Mouse (Mus musculus): ENCODE measurements around the gene Sdc1. TPM values are rescaled to one million over a fixed set of nuclear protein-coding genes. Genes with fewer than 3 reads are reported as not detected.
A peak's percentile ranks its signal among the peaks of the same experiment; 100 is the strongest.

The Sdc1 gene
- polyA plus RNA-seq (2012; fragmentation: generic; extraction: Trizol), result 156 TPM

DNA sequence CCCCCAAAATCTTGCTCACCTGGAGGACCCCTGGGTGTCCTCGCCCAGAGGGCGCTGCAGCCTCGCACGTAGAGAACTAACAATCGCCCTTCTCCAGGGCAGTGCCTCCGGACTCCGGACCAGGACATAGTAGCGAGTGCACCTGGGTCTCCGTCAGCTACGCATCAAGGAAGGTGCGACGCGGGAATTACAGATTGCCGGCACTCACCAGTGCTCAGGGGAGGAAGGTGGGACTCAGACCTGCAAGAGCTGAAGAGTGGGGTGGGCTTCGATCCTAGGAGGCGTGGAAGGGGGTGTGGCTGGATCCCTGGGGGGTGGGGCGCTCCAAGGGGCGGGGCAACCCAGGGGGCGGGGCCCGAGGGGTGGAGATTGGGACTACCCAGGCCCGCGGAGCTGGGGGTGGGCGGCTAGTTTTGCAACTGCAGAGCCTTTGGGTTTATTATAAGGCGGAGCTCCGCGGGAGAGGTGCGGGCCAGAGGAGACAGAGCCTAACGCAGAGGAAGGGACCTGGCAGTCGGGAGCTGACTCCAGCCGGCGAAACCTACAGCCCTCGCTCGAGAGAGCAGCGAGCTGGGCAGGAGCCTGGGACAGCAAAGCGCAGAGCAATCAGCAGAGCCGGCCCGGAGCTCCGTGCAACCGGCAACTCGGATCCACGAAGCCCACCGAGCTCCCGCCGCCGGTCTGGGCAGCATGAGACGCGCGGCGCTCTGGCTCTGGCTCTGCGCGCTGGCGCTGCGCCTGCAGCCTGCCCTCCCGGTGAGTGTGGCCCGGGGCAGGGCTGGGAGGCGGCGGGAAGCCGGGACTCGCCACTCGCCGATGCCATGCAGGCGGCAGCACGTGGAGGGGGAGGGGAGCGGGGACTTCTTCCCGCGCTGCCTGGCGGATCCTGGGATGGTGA is at the start of gene Sdc1:
Sdc1 (plus strand) TSS at position 378 of the 898 bp plus-strand sequence.
- Histone ChIP-seq H3ac (ENCODE audit: control insufficient read depth, insufficient read length) (peak within 1 kb of the TSS; percentile 83), H3K4me2 (ENCODE audit: low read depth) (peak within 1 kb of the TSS; percentile 95), H3K4me3 (peak within 1 kb of the TSS; percentile 95), H3K79me2 (ENCODE audit: control insufficient read depth, insufficient read depth) (peaks cover 40% of the 10 kb centered on the region), H3K36me3 (ENCODE audit: control insufficient read depth, insufficient read depth) (no peaks in the 10 kb centered on the region), H3K27me3 (ENCODE audit: control insufficient read depth, insufficient read depth, insufficient read length) (no peaks in the 10 kb centered on the region)
- no peak for TF ChIP-seq TCF12 (IDR thresholded peaks at IDR 0.05; ENCODE audit: insufficient read depth, poor library complexity, severe bottlenecking)
- no peak for TF ChIP-seq MYOD1 (IDR thresholded peaks at IDR 0.05; ENCODE audit: control insufficient read depth in 1 of 3, insufficient read length in 2 of 3, low read depth in 2 of 3)
- peak; percentile 64 for TF ChIP-seq POLR2AphosphoS2 (IDR thresholded peaks at IDR 0.05; ENCODE audit: insufficient read length, low read depth)
- TF ChIP-seq SRF (IDR thresholded peaks at IDR 0.05; ENCODE audit: control insufficient read depth, insufficient read length, low read depth), result no peak
- TF ChIP-seq MYOG (IDR thresholded peaks at IDR 0.05; ENCODE audit: control insufficient read depth in 1 of 3, insufficient read depth in 1 of 3, insufficient read length in 2 of 3, low read depth in 2 of 3), result peak in 1 of 3 experiments; percentile 25
- TF ChIP-seq TCF3 (IDR thresholded peaks at IDR 0.05; ENCODE audit: insufficient read length, low read depth), result no peak
- TF ChIP-seq E2F4 (IDR thresholded peaks at IDR 0.05; ENCODE audit: insufficient read depth), result peak; percentile 34
- no peak for TF ChIP-seq REST (IDR thresholded peaks at IDR 0.05; ENCODE audit: insufficient read depth, insufficient read length)
- TF ChIP-seq CEBPB (IDR thresholded peaks at IDR 0.05; ENCODE audit: insufficient read depth, poor library complexity, severe bottlenecking), result 0 out of 2 replicates have a peak, but pooled peaks have one; percentile 5
- TF ChIP-seq USF1 (IDR thresholded peaks at IDR 0.05; ENCODE audit: low read depth), result no peak
- TF ChIP-seq POLR2A (IDR thresholded peaks at IDR 0.05; ENCODE audit: insufficient read length, low read depth), result peak; percentile 64
- TF ChIP-seq MAX (IDR thresholded peaks at IDR 0.05; ENCODE audit: low read depth), result peak; percentile 3

DNA sequence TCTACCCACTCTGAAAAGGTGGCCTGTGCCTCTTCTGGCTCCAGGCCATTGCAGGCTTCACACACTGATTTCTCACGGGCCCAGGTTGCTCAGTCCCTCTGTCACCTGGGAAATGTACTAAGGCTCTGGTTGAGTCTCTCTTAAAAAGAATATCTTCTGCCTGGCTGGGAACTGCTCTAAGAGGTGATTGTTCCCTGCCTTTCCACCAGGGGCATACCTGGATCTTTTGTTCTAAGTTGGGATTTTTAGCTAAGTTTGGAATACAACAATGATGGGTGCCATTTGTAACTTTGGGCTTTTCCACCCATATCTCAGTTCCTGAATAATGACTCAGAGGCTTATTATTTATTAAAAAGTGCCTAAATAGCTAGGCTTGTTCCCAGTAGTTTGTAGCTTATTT is 44.2 kb upstream of the Sdc1 start:
- H3K79me2 ChIP-seq (ENCODE audit: control insufficient read depth, insufficient read depth), result no peaks in the 10 kb centered on the region
- no peak overlapping the region for H3K4me3 ChIP-seq
- H3K36me3 ChIP-seq (ENCODE audit: control insufficient read depth, insufficient read depth), result peaks cover 61% of the 10 kb centered on the region
- no peak overlapping the region for H3ac ChIP-seq (ENCODE audit: control insufficient read depth, insufficient read length)
- TF ChIP-seq MYOD1 (IDR thresholded peaks at IDR 0.05; ENCODE audit: control insufficient read depth in 1 of 3, insufficient read length in 2 of 3, low read depth in 2 of 3) (no peak), POLR2AphosphoS2 (IDR thresholded peaks at IDR 0.05; ENCODE audit: insufficient read length, low read depth) (no peak), REST (IDR thresholded peaks at IDR 0.05; ENCODE audit: insufficient read depth, insufficient read length) (no peak), CEBPB (IDR thresholded peaks at IDR 0.05; ENCODE audit: insufficient read depth, poor library complexity, severe bottlenecking) (no peak), USF1 (IDR thresholded peaks at IDR 0.05; ENCODE audit: low read depth) (no peak), POLR2A (IDR thresholded peaks at IDR 0.05; ENCODE audit: insufficient read length, low read depth) (no peak), MYOG (IDR thresholded peaks at IDR 0.05; ENCODE audit: control insufficient read depth in 1 of 3, insufficient read depth in 1 of 3, insufficient read length in 2 of 3, low read depth in 2 of 3) (no peak), TCF12 (IDR thresholded peaks at IDR 0.05; ENCODE audit: insufficient read depth, poor library complexity, severe bottlenecking) (no peak), E2F4 (IDR thresholded peaks at IDR 0.05; ENCODE audit: insufficient read depth) (no peak)
- H3K27me3 ChIP-seq (ENCODE audit: control insufficient read depth, insufficient read depth, insufficient read length), result no peaks in the 10 kb centered on the region
- H3K4me2 ChIP-seq (ENCODE audit: low read depth), result no peak overlapping the region

GRCm38 (mm10) chr12:8728739-8729138 is 42.4 kb upstream of the Sdc1 start:
- Histone ChIP-seq H3K36me3 (ENCODE audit: control insufficient read depth, insufficient read depth) (peaks cover 69% of the 10 kb centered on the region), H3K4me3 (no peak overlapping the region), H3K79me2 (ENCODE audit: control insufficient read depth, insufficient read depth) (no peaks in the 10 kb centered on the region), H3ac (ENCODE audit: control insufficient read depth, insufficient read length) (no peak overlapping the region), H3K4me2 (ENCODE audit: low read depth) (no peak overlapping the region), H3K27me3 (ENCODE audit: control insufficient read depth, insufficient read depth, insufficient read length) (no peaks in the 10 kb centered on the region)
- TF ChIP-seq REST (IDR thresholded peaks at IDR 0.05; ENCODE audit: insufficient read depth, insufficient read length) (no peak), E2F4 (IDR thresholded peaks at IDR 0.05; ENCODE audit: insufficient read depth) (no peak), MYOD1 (IDR thresholded peaks at IDR 0.05; ENCODE audit: control insufficient read depth in 1 of 3, insufficient read length in 2 of 3, low read depth in 2 of 3) (no peak), MYOG (IDR thresholded peaks at IDR 0.05; ENCODE audit: control insufficient read depth in 1 of 3, insufficient read depth in 1 of 3, insufficient read length in 2 of 3, low read depth in 2 of 3) (no peak), POLR2A (IDR thresholded peaks at IDR 0.05; ENCODE audit: insufficient read length, low read depth) (no peak), CEBPB (IDR thresholded peaks at IDR 0.05; ENCODE audit: insufficient read depth, poor library complexity, severe bottlenecking) (no peak), MAX (IDR thresholded peaks at IDR 0.05; ENCODE audit: low read depth) (no peak), SRF (IDR thresholded peaks at IDR 0.05; ENCODE audit: control insufficient read depth, insufficient read length, low read depth) (no peak), USF1 (IDR thresholded peaks at IDR 0.05; ENCODE audit: low read depth) (no peak), TCF12 (IDR thresholded peaks at IDR 0.05; ENCODE audit: insufficient read depth, poor library complexity, severe bottlenecking) (no peak), POLR2AphosphoS2 (IDR thresholded peaks at IDR 0.05; ENCODE audit: insufficient read length, low read depth) (no peak), TCF3 (IDR thresholded peaks at IDR 0.05; ENCODE audit: insufficient read length, low read depth) (no peak)

GRCm38 (mm10) chr12:8753654-8754053 is 17.5 kb upstream of the Sdc1 start:
- no peak for TF ChIP-seq POLR2AphosphoS2 (IDR thresholded peaks at IDR 0.05; ENCODE audit: insufficient read length, low read depth)
- no peak for TF ChIP-seq MYOD1 (IDR thresholded peaks at IDR 0.05; ENCODE audit: control insufficient read depth in 1 of 3, insufficient read length in 2 of 3, low read depth in 2 of 3)
- TF ChIP-seq MAX (IDR thresholded peaks at IDR 0.05; ENCODE audit: low read depth), result no peak
- no peak for TF ChIP-seq TCF12 (IDR thresholded peaks at IDR 0.05; ENCODE audit: insufficient read depth, poor library complexity, severe bottlenecking)
- TF ChIP-seq CEBPB (IDR thresholded peaks at IDR 0.05; ENCODE audit: insufficient read depth, poor library complexity, severe bottlenecking), result no peak
- no peak for TF ChIP-seq SRF (IDR thresholded peaks at IDR 0.05; ENCODE audit: control insufficient read depth, insufficient read length, low read depth)
- no peak for TF ChIP-seq TCF3 (IDR thresholded peaks at IDR 0.05; ENCODE audit: insufficient read length, low read depth)
- no peak for TF ChIP-seq MYOG (IDR thresholded peaks at IDR 0.05; ENCODE audit: control insufficient read depth in 1 of 3, insufficient read depth in 1 of 3, insufficient read length in 2 of 3, low read depth in 2 of 3)
- Histone ChIP-seq H3K79me2 (ENCODE audit: control insufficient read depth, insufficient read depth) (no peaks in the 10 kb centered on the region), H3K4me3 (no peak overlapping the region), H3K36me3 (ENCODE audit: control insufficient read depth, insufficient read depth) (peaks cover 32% of the 10 kb centered on the region), H3K4me2 (ENCODE audit: low read depth) (no peak overlapping the region), H3ac (ENCODE audit: control insufficient read depth, insufficient read length) (no peak overlapping the region), H3K27me3 (ENCODE audit: control insufficient read depth, insufficient read depth, insufficient read length) (no peaks in the 10 kb centered on the region)

Measured in myocyte (in vitro differentiated cells).